Mouse (Mus musculus) kidney, postnatal 0 days (tissue): ENCODE measurements at regions not wholly inside any gene's neighbourhood (a gene's known extent, or its start where the extent isn't known, plus 50 kb on each side); places are given as distances from the start of the nearest gene placed in this dataset.

Experiments
- ATAC-seq: fragments of 200-750 bp; cut with Nextera tagmentation; replicated peaks from 2 replicates; pipeline ENCODE4 v1.8.0; 2017; ENCODE audit warnings: low read depth, moderate number of reproducible peaks, moderate TSS enrichment, moderate library complexity; ENCODE audit not compliant: low FRiP score
- DNase-seq: peaks from one replicate; pipeline ENCODE4 v3.0.0-alpha.2; 2016; ENCODE audit warnings: low spot score
- H3K27ac ChIP-seq: fragments of 300-500 bp; sonication (generic); 2 replicates; pipeline ENCODE4 v1.5.1; 2014; ENCODE audit warnings: mild to moderate bottlenecking
- H3K27me3 ChIP-seq: fragments of 300-500 bp; sonication (generic); 2 replicates; pipeline ENCODE4 v1.6.1; 2014; ENCODE audit warnings: low read length, mixed read lengths; ENCODE audit not compliant: insufficient read depth
- H3K36me3 ChIP-seq: fragments of 300-500 bp; sonication (generic); 2 replicates; pipeline ENCODE4 v1.6.1; 2014; ENCODE audit warnings: low read length, mixed read lengths; ENCODE audit not compliant: insufficient read depth
- H3K4me1 ChIP-seq: fragments of 300-500 bp; sonication (generic); replicated peaks from 2 replicates; pipeline ENCODE4 v1.6.1; 2014; ENCODE audit warnings: antibody characterized with exemption, low read length, mixed read lengths; ENCODE audit not compliant: insufficient read depth
- H3K4me2 ChIP-seq: fragments of 300-500 bp; sonication (generic); 2 replicates; pipeline ENCODE4 v1.6.1; 2014; ENCODE audit warnings: mild to moderate bottlenecking, low read length, moderate library complexity, mixed read lengths
- H3K4me3 ChIP-seq: fragments of 300-500 bp; sonication (generic); replicated peaks from 2 replicates; pipeline ENCODE4 v1.5.1; 2014; ENCODE audit warnings: low read depth, low read length
- H3K9ac ChIP-seq: fragments of 300-500 bp; sonication (generic); 2 replicates; pipeline ENCODE4 v1.6.1; 2014; ENCODE audit warnings: low read depth, low read length
- H3K9me3 ChIP-seq: fragments of 300-500 bp; sonication (generic); replicated peaks from 2 replicates; pipeline ENCODE4 v1.6.1; 2016; ENCODE audit warnings: low read length, inconsistent platforms, mixed read lengths
- CTCF ChIP-seq: IDR thresholded peaks from 2 replicates; pipeline ENCODE4 v1.5.1; 2016; ENCODE audit warnings: antibody characterized with exemption, low read depth, mild to moderate bottlenecking, moderate library complexity
- WGBS: fragments of 180-500 bp; shearing (Covaris S2); extraction: QIAGEN DNeasy Blood & Tissue Kit; methylation state at CpG from one replicate; pipeline ENCODE4 v1.1.7; 2014; 5-methylcytosine and 5-hydroxymethylcytosine counted together

GRCm38 (mm10) chr8:109059152-109059551 lies 434.7 kb upstream of the Pmfbp1 start:
- 76% methylated on average over 5 of the region's 5 CpGs for WGBS

GRCm38 (mm10) chr8:109062376-109062775 lies 431.5 kb upstream of the Pmfbp1 start:
- DNase-seq (no peak), ATAC-seq (no peak)
- TF ChIP-seq CTCF, result no peak
- Histone ChIP-seq H3K4me2 (no peak overlapping the region), H3K9ac (no peak overlapping the region), H3K4me1 (no peaks in the 10 kb centered on the region), H3K27ac (no peak overlapping the region), H3K27me3 (no peaks in the 10 kb centered on the region), H3K9me3 (no peaks in the 10 kb centered on the region), H3K36me3 (no peaks in the 10 kb centered on the region), H3K4me3 (no peak overlapping the region)

More at GRCm38 (mm10) chr8:109059152-109059551, 434.7 kb upstream of the Pmfbp1 start:
- DNase-seq, result no peak
- H3K4me3 ChIP-seq, result no peak overlapping the region
- no peak overlapping the region for H3K9ac ChIP-seq
- ATAC-seq, result no peak
- H3K27me3 ChIP-seq, result no peaks in the 10 kb centered on the region
- no peak overlapping the region for H3K4me2 ChIP-seq
- no peak for TF ChIP-seq CTCF
- H3K27ac ChIP-seq, result no peak overlapping the region
- H3K36me3 ChIP-seq, result no peaks in the 10 kb centered on the region
- H3K9me3 ChIP-seq, result no peaks in the 10 kb centered on the region
- H3K4me1 ChIP-seq, result no peaks in the 10 kb centered on the region

- DNase-seq (no peak), ATAC-seq (no peak)
- H3K4me3 ChIP-seq, result no peak overlapping the region
- H3K27me3 ChIP-seq, result no peaks in the 10 kb centered on the region
- no peak overlapping the region for H3K27ac ChIP-seq
- no peak for TF ChIP-seq CTCF
- H3K9ac ChIP-seq, result no peak overlapping the region
- WGBS, result 91% methylated on average over 4 of the region's 4 CpGs
- H3K4me1 ChIP-seq, result no peaks in the 10 kb centered on the region
- no peak overlapping the region for H3K4me2 ChIP-seq
- H3K36me3 ChIP-seq, result no peaks in the 10 kb centered on the region
- H3K9me3 ChIP-seq, result no peaks in the 10 kb centered on the region
Measured at GRCm38 (mm10) chr8:109073715-109074114, 420.1 kb upstream of the Pmfbp1 start.

DNA sequence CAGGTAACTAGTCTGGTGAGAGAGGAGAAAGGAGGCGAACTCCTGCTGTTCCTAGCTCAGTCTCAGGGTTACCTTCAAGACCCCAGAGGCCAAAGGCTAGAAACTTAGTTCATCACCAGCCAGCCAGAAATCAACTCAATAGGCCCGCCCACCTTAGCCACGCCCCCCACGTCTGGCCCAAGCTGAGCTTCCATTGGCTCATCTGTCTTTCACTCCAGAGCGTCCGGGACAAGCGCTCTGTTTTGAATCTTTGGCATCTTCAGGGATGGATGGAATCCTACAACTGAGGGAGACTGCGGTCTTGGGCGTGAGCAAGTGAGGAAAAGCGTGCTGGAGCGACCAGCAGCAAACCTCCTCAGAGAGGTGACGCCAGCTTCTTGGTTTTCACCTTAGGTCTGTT lies 418.8 kb upstream of the Pmfbp1 start:
- Histone ChIP-seq H3K4me3 (no peak overlapping the region), H3K9ac (no peak overlapping the region), H3K4me1 (no peaks in the 10 kb centered on the region), H3K4me2 (peak overlapping the region; percentile 33; the same call in 1 of the 2 replicates), H3K9me3 (no peaks in the 10 kb centered on the region), H3K27me3 (no peaks in the 10 kb centered on the region), H3K36me3 (no peaks in the 10 kb centered on the region), H3K27ac (no peak overlapping the region)
- 22% methylated on average over 12 of the region's 12 CpGs for WGBS
- ATAC-seq (no peak), DNase-seq (no peak)
- no peak for TF ChIP-seq CTCF

GRCm38 (mm10) chr8:109079223-109079622 lies 414.6 kb upstream of the Pmfbp1 start:
- H3K27ac ChIP-seq, result no peak overlapping the region
- no peaks in the 10 kb centered on the region for H3K4me1 ChIP-seq
- H3K27me3 ChIP-seq, result no peaks in the 10 kb centered on the region
- no peaks in the 10 kb centered on the region for H3K36me3 ChIP-seq
- DNase-seq (no peak), ATAC-seq (no peak)
- H3K4me2 ChIP-seq, result no peak overlapping the region
- H3K9ac ChIP-seq, result no peak overlapping the region
- H3K9me3 ChIP-seq, result no peaks in the 10 kb centered on the region
- 44% methylated on average over 6 of the region's 6 CpGs for WGBS
- no peak overlapping the region for H3K4me3 ChIP-seq
- TF ChIP-seq CTCF, result no peak

DNA sequence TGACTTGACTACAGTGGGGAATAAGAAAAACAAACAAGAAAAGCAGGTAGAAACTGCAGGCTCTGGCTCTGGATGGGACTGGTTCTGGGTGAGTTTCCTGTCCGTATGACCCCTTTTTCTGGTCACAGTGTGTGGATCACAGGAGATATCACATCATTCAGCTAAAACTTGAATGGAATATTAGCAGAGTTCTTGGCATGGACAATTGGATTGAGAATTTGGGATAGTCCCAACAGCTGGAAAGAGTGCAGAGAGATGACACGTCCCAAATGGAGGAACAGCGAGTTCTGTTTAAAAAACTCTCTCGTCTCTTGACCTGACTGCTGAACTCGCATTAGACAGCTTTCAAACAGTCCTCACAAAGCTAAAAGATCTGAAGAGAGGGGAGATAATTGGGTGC lies 412.5 kb upstream of the Pmfbp1 start:
- WGBS, result 60% methylated on average over 5 of the region's 5 CpGs
- Histone ChIP-seq H3K4me2 (no peak overlapping the region), H3K4me1 (no peaks in the 10 kb centered on the region), H3K27ac (no peak overlapping the region), H3K4me3 (no peak overlapping the region), H3K9me3 (no peaks in the 10 kb centered on the region), H3K27me3 (no peaks in the 10 kb centered on the region), H3K36me3 (no peaks in the 10 kb centered on the region), H3K9ac (no peak overlapping the region)
- TF ChIP-seq CTCF, result no peak
- ATAC-seq (no peak), DNase-seq (no peak)

- no peaks in the 10 kb centered on the region for H3K36me3 ChIP-seq
- no peaks in the 10 kb centered on the region for H3K27me3 ChIP-seq
- no peak overlapping the region for H3K4me2 ChIP-seq
- WGBS, result 80% methylated on average over 7 of the region's 7 CpGs
- H3K9ac ChIP-seq, result no peak overlapping the region
- DNase-seq, result peak; percentile 24
- no peak for TF ChIP-seq CTCF
- H3K9me3 ChIP-seq, result no peaks in the 10 kb centered on the region
- no peak overlapping the region for H3K27ac ChIP-seq
- no peaks in the 10 kb centered on the region for H3K4me1 ChIP-seq
- no peak for ATAC-seq
- H3K4me3 ChIP-seq, result no peak overlapping the region
Measured at GRCm38 (mm10) chr8:109085134-109085533, 408.7 kb upstream of the Pmfbp1 start.
